ENCODE assay signal across 9 mouse cellular contexts in genomic region chr6:145173781-145174191, GRCm38 (mm10). TPM values are rescaled to one million over a fixed set of nuclear protein-coding genes. Genes with fewer than 3 reads are reported as not detected.
A peak's percentile ranks its signal among the peaks of the same experiment; 100 is the strongest.
DNase-seq lines count a peak whose midpoint lies in the region; ATAC-seq lines count a peak whose summit lies in the region.
"Had no signal": no experiment of that assay in that cellular context is flagged by ENCODE, and none has a peak within 500 bp of the region (broad histone marks: within the 10 kb centered on the region; RNA-seq: fewer than 3 reads in every experiment).

No protein-coding gene starts in this region.

- H3K4me2 ChIP-seq in embryonic facial prominence, embryonic 14.5 days (ENCODE audit: low read depth, low read length) = peak overlapping the region; percentile 26; the same call in 1 of the 2 replicates
- peak overlapping the region; percentile 45 for H3K4me2 ChIP-seq in heart, embryonic 13.5 days
- H3K4me2 ChIP-seq in kidney, embryonic 15.5 days = peak overlapping the region; percentile 36
- H3K4me2 ChIP-seq in lung, embryonic 16.5 days (ENCODE audit: low read depth, low read length) = peak overlapping the region; percentile 36; the same call in 1 of the 2 replicates

- 7% methylated on average over 9 of the region's 11 CpGs for WGBS in embryonic facial prominence, embryonic 14.5 days
- under 1% methylated on average over 11 of the region's 11 CpGs for WGBS in heart, embryonic 13.5 days
- WGBS in kidney, embryonic 15.5 days = 2% methylated on average over 11 of the region's 11 CpGs
- 3% methylated on average over 11 of the region's 11 CpGs for WGBS in lung, embryonic 16.5 days

- no peak overlapping the region for H3K27ac ChIP-seq in embryonic facial prominence, embryonic 14.5 days (replicated peaks; ENCODE audit: low read depth, low read length)
- peak overlapping the region; percentile 58; the same call in 1 of the 2 replicates for H3K27ac ChIP-seq in heart, embryonic 13.5 days (replicated peaks)
- peak overlapping the region; percentile 46 for H3K27ac ChIP-seq in kidney, embryonic 15.5 days
- no peak overlapping the region for H3K27ac ChIP-seq in lung, embryonic 16.5 days (ENCODE audit: low read length)
- H3K27ac ChIP-seq: macrophage had no signal

- peak; percentile 92 for DNase-seq in adrenal gland, adult 2 months
- peak; percentile 89 for DNase-seq in embryonic facial prominence, embryonic 14.5 days (ENCODE audit: low spot score)
- peak; percentile 87 for DNase-seq in retina, postnatal 1 day
- no peak for DNase-seq in thymus, adult 18-20 months
- DNase-seq in B cell, adult 2 months = no peak

- peaks cover 15% of the 10 kb centered on the region for H3K4me1 ChIP-seq in embryonic facial prominence, embryonic 14.5 days (ENCODE audit: control insufficient read depth, insufficient read depth, low read length)
- peaks cover 47% of the 10 kb centered on the region for H3K4me1 ChIP-seq in heart, embryonic 13.5 days
- H3K4me1 ChIP-seq in kidney, embryonic 15.5 days = peaks cover 31% of the 10 kb centered on the region
- peaks cover 12% of the 10 kb centered on the region for H3K4me1 ChIP-seq in lung, embryonic 16.5 days (replicated peaks; ENCODE audit: control insufficient read depth, insufficient read depth, low read length)

- no peak overlapping the region for H3K9ac ChIP-seq in embryonic facial prominence, embryonic 14.5 days (ENCODE audit: low read depth, low read length)
- H3K9ac ChIP-seq in heart, embryonic 13.5 days = peak overlapping the region; percentile 61; the same call in 1 of the 2 replicates
- H3K9ac ChIP-seq in kidney, embryonic 15.5 days = no peak overlapping the region
- H3K9ac ChIP-seq in lung, embryonic 16.5 days (ENCODE audit: low read length) = peak overlapping the region; percentile 23; the same call in 1 of the 2 replicates

- no peaks in the 10 kb centered on the region for H3K36me3 ChIP-seq in embryonic facial prominence, embryonic 14.5 days (ENCODE audit: control insufficient read depth, insufficient read depth, low read length)
- no peaks in the 10 kb centered on the region for H3K36me3 ChIP-seq in heart, embryonic 13.5 days
- no peaks in the 10 kb centered on the region for H3K36me3 ChIP-seq in kidney, embryonic 15.5 days
- H3K36me3 ChIP-seq in lung, embryonic 16.5 days (ENCODE audit: control insufficient read depth, insufficient read depth, low read length) = no peaks in the 10 kb centered on the region

- peak; percentile 91 for ATAC-seq in embryonic facial prominence, embryonic 14.5 days (ENCODE audit: low read depth)
- peak; percentile 34 for ATAC-seq in heart, embryonic 13.5 days (ENCODE audit: extremely low read depth, insufficient number of reproducible peaks, low FRiP score, low TSS enrichment)
- peak; percentile 91 for ATAC-seq in kidney, embryonic 15.5 days (replicated peaks; ENCODE audit: low FRiP score)
- ATAC-seq in lung, embryonic 16.5 days (ENCODE audit: low read depth) = peak; percentile 84

- H3K27me3 ChIP-seq in embryonic facial prominence, embryonic 14.5 days (replicated peaks; ENCODE audit: control insufficient read depth, insufficient read depth, low read length) = no peaks in the 10 kb centered on the region
- H3K27me3 ChIP-seq in heart, embryonic 13.5 days (replicated peaks) = peaks cover 30% of the 10 kb centered on the region
- H3K27me3 ChIP-seq in kidney, embryonic 15.5 days = peaks cover 32% of the 10 kb centered on the region
- H3K27me3 ChIP-seq in lung, embryonic 16.5 days (ENCODE audit: control insufficient read depth, insufficient read depth, low read depth, low read length) = peaks cover 4% of the 10 kb centered on the region; the same call in 1 of the 2 replicates

- H3K9me3 ChIP-seq in embryonic facial prominence, embryonic 14.5 days (ENCODE audit: control insufficient read depth, low read length) = no peaks in the 10 kb centered on the region
- no peaks in the 10 kb centered on the region for H3K9me3 ChIP-seq in heart, embryonic 13.5 days
- no peaks in the 10 kb centered on the region for H3K9me3 ChIP-seq in kidney, embryonic 15.5 days (replicated peaks)
- no peaks in the 10 kb centered on the region for H3K9me3 ChIP-seq in lung, embryonic 16.5 days (ENCODE audit: control insufficient read depth, low read length)

- no peak overlapping the region for H3K4me3 ChIP-seq in embryonic facial prominence, embryonic 14.5 days (ENCODE audit: low read depth, low read length)
- H3K4me3 ChIP-seq in heart, embryonic 13.5 days = no peak overlapping the region
- no peak overlapping the region for H3K4me3 ChIP-seq in kidney, embryonic 15.5 days (replicated peaks)
- no peak overlapping the region for H3K4me3 ChIP-seq in lung, embryonic 16.5 days (ENCODE audit: low read length)

RNA-seq across cellular contexts. Expression of gene Casc1, which starts 37.0 kb away (rescaled TPM):
- total RNA-seq in adrenal gland, adult 2 months (2021) = under 1 TPM; 0.61 to 0.79 TPM
- polyA plus RNA-seq in adrenal gland, adult 2 months (2012; rRNA removed) = 0.02 and 0.18 TPM in 2 replicates
- 0.58 and 0.95 TPM in 2 replicates for polyA plus RNA-seq in embryonic facial prominence, embryonic 14.5 days (2014; fragmentation: Nextera tagmentation; extraction: Ambion mirVana)
- 0.29 and 0.56 TPM in 2 replicates for polyA plus RNA-seq in heart, embryonic 13.5 days (2015; fragmentation: Nextera tagmentation; extraction: Ambion mirVana)
- polyA plus RNA-seq in kidney, embryonic 15.5 days (2015; fragmentation: Nextera tagmentation; extraction: Ambion mirVana) = 0.46 and 0.78 TPM in 2 replicates
- polyA plus RNA-seq in lung, embryonic 16.5 days (2015; fragmentation: Nextera tagmentation; extraction: Ambion mirVana) = 1.5 and 3.2 TPM in 2 replicates

RNA-seq across cellular contexts. Expression of gene Etfrf1, which starts 37.1 kb away (rescaled TPM):
- total RNA-seq in adrenal gland, adult 2 months (2021) = 100 to 1,000 TPM in 1 of 2 experiments, 10 to 100 TPM in 1; 98.4 to 171 TPM
- 9.0 and 9.4 TPM in 2 replicates for polyA plus RNA-seq in adrenal gland, adult 2 months (2012; rRNA removed)
- 28.4 and 29.6 TPM in 2 replicates for polyA plus RNA-seq in embryonic facial prominence, embryonic 14.5 days (2014; fragmentation: Nextera tagmentation; extraction: Ambion mirVana)
- 52.7 and 56.0 TPM in 2 replicates for polyA plus RNA-seq in heart, embryonic 13.5 days (2015; fragmentation: Nextera tagmentation; extraction: Ambion mirVana)
- 38.5 and 41.2 TPM in 2 replicates for polyA plus RNA-seq in kidney, embryonic 15.5 days (2015; fragmentation: Nextera tagmentation; extraction: Ambion mirVana)
- 28.1 and 29.0 TPM in 2 replicates for polyA plus RNA-seq in lung, embryonic 16.5 days (2015; fragmentation: Nextera tagmentation; extraction: Ambion mirVana)

RNA-seq across cellular contexts. Expression of gene Lrmp, which starts 58.3 kb away (rescaled TPM):
- total RNA-seq in adrenal gland, adult 2 months (2021) = 1 to 10 TPM; 2.6 to 3.0 TPM
- 7.7 and 8.6 TPM in 2 replicates for polyA plus RNA-seq in adrenal gland, adult 2 months (2012; rRNA removed)
- 4.1 and 4.7 TPM in 2 replicates for polyA plus RNA-seq in embryonic facial prominence, embryonic 14.5 days (2014; fragmentation: Nextera tagmentation; extraction: Ambion mirVana)
- 2.2 and 2.4 TPM in 2 replicates for polyA plus RNA-seq in heart, embryonic 13.5 days (2015; fragmentation: Nextera tagmentation; extraction: Ambion mirVana)
- polyA plus RNA-seq in kidney, embryonic 15.5 days (2015; fragmentation: Nextera tagmentation; extraction: Ambion mirVana) = 1.4 and 2.1 TPM in 2 replicates
- polyA plus RNA-seq in lung, embryonic 16.5 days (2015; fragmentation: Nextera tagmentation; extraction: Ambion mirVana) = 4.1 and 6.1 TPM in 2 replicates

Comparison
In these comparisons a context has a peak if more than half of its experiments do, and no peak if none do; other contexts are left out.
1. DNase-seq: peak in adrenal gland, adult 2 months (single experiment), embryonic facial prominence, embryonic 14.5 days (single experiment) and retina, postnatal 1 day (single experiment); none in thymus, adult 18-20 months (0 of 2) and B cell, adult 2 months (0 of 2).
2. ATAC-seq: peak in every context shown above with its lines; median percentile 91 in embryonic facial prominence, embryonic 14.5 days; 91 in kidney, embryonic 15.5 days; 84 in lung, embryonic 16.5 days; 34 in heart, embryonic 13.5 days.
3. H3K27ac ChIP-seq: peak in heart, embryonic 13.5 days (single experiment) and kidney, embryonic 15.5 days (single experiment); none in embryonic facial prominence, embryonic 14.5 days (single experiment) and lung, embryonic 16.5 days (single experiment).
4. H3K9ac ChIP-seq: peak in heart, embryonic 13.5 days (single experiment) and lung, embryonic 16.5 days (single experiment); none in embryonic facial prominence, embryonic 14.5 days (single experiment) and kidney, embryonic 15.5 days (single experiment).
5. Peak in every context shown above with its lines, with median percentiles within 50 percentile points of each other: H3K4me2 ChIP-seq.